Mouse (Mus musculus): ENCODE measurements at regions not wholly inside any gene's neighbourhood (a gene's known extent, or its start where the extent isn't known, plus 50 kb on each side); places are given as distances from the start of the nearest gene placed in this dataset.

DNA sequence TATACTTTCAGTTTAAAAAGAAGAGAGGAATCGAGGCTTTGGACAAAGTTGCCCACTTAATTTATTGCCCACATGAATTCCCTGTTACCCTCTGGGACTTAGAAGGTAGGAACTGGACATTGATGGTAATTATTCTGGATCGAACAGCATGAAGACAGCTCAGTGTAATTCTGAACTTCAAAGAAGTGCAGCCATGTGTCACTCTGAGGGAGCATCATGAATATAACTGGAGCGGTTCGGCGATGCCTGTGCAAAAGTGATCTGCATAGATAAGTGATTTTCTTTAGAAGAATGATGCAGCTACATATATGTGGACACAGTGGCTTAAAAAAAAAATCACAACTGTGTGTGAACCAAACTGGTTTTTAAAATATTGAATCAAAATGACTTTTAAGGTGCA lies 449.5 kb downstream of the Rapgef2 start:
- WGBS = 81% methylated on average over 5 of the region's 5 CpGs

DNA sequence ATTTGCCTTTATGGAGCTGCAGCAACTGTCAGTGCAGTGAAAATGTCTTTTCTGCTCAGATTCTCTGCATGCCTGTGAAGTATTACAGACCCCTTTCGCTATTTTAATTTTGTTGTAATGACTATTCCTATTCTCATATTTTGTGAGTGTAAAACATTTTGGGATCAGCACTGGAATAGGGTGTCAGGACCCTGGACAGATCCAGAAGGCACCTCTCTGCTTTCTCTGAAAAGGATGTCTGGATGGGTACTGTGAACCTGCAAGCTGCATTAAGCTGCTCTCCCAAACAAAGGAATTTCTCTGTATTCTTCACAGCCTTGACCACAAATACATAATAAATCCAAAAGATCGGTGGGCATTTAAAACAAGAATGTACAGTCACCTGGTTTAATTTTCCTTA lies 460.8 kb downstream of the Rapgef2 start:
- WGBS = 46% methylated on average over 2 of the region's 2 CpGs
- Histone ChIP-seq H3K4me3 (ENCODE audit: low read depth, low read length) (no peak overlapping the region), H3K27me3 (ENCODE audit: control insufficient read depth, insufficient read depth, low read length) (no peaks in the 10 kb centered on the region), H3K4me2 (replicated peaks; ENCODE audit: low read depth) (no peak overlapping the region), H3K36me3 (ENCODE audit: control insufficient read depth, insufficient read depth, low read length) (no peaks in the 10 kb centered on the region), H3K27ac (replicated peaks) (no peak overlapping the region), H3K9me3 (ENCODE audit: control insufficient read depth, low read length) (no peaks in the 10 kb centered on the region), H3K9ac (ENCODE audit: low read length) (no peak overlapping the region), H3K4me1 (replicated peaks; ENCODE audit: control insufficient read depth, insufficient read depth) (no peaks in the 10 kb centered on the region)
- no peak for DNase-seq (ENCODE audit: low spot score)
- ATAC-seq (ENCODE audit: low FRiP score, low TSS enrichment) = no peak
- TF ChIP-seq CTCF (IDR thresholded peaks at IDR 0.05; ENCODE audit: low read depth) (no peak), EP300 (optimal IDR thresholded peaks at IDR 0.05) (no peak)

More for the DNA sequence above, 449.5 kb downstream of the Rapgef2 start:
- Histone ChIP-seq H3K9me3 (ENCODE audit: control insufficient read depth, low read length) (no peaks in the 10 kb centered on the region), H3K9ac (ENCODE audit: low read length) (no peak overlapping the region), H3K36me3 (ENCODE audit: control insufficient read depth, insufficient read depth, low read length) (no peaks in the 10 kb centered on the region), H3K27ac (replicated peaks) (no peak overlapping the region), H3K27me3 (ENCODE audit: control insufficient read depth, insufficient read depth, low read length) (no peaks in the 10 kb centered on the region), H3K4me3 (ENCODE audit: low read depth, low read length) (no peak overlapping the region), H3K4me2 (replicated peaks; ENCODE audit: low read depth) (no peak overlapping the region), H3K4me1 (replicated peaks; ENCODE audit: control insufficient read depth, insufficient read depth) (no peaks in the 10 kb centered on the region)
- TF ChIP-seq EP300 (optimal IDR thresholded peaks at IDR 0.05) = no peak
- no peak for TF ChIP-seq CTCF (IDR thresholded peaks at IDR 0.05; ENCODE audit: low read depth)
- ATAC-seq (ENCODE audit: low FRiP score, low TSS enrichment) (no peak), DNase-seq (ENCODE audit: low spot score) (no peak)

DNA sequence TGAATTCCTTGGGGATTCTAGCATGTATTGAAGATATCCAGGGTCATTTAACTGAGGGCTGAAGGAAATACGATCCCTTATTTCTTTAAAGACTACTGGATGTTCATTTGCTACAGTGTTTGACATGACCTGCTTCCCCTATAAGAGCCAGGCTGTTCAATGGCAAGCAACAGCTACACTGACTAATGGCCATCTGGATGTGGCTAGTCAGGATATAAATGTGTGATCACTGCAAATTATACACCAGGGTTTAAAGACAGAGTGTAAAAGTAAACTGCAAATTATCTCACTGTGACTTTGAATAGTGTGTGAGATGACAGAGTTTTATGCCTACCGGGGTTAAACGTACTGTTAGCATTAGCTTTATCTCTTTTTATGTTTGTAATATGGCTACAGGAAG lies 473.9 kb downstream of the Rapgef2 start:
- DNase-seq (ENCODE audit: low spot score) = no peak
- Histone ChIP-seq H3K4me3 (ENCODE audit: low read depth, low read length) (no peak overlapping the region), H3K27ac (replicated peaks) (no peak overlapping the region), H3K9ac (ENCODE audit: low read length) (no peak overlapping the region), H3K36me3 (ENCODE audit: control insufficient read depth, insufficient read depth, low read length) (no peaks in the 10 kb centered on the region), H3K4me2 (replicated peaks; ENCODE audit: low read depth) (no peak overlapping the region), H3K4me1 (replicated peaks; ENCODE audit: control insufficient read depth, insufficient read depth) (no peaks in the 10 kb centered on the region), H3K9me3 (ENCODE audit: control insufficient read depth, low read length) (no peaks in the 10 kb centered on the region), H3K27me3 (ENCODE audit: control insufficient read depth, insufficient read depth, low read length) (no peaks in the 10 kb centered on the region)
- WGBS = 70% methylated on average over 3 of the region's 3 CpGs
- no peak for TF ChIP-seq EP300 (optimal IDR thresholded peaks at IDR 0.05)
- no peak for TF ChIP-seq CTCF (IDR thresholded peaks at IDR 0.05; ENCODE audit: low read depth)
- no peak for ATAC-seq (ENCODE audit: low FRiP score, low TSS enrichment)

DNA sequence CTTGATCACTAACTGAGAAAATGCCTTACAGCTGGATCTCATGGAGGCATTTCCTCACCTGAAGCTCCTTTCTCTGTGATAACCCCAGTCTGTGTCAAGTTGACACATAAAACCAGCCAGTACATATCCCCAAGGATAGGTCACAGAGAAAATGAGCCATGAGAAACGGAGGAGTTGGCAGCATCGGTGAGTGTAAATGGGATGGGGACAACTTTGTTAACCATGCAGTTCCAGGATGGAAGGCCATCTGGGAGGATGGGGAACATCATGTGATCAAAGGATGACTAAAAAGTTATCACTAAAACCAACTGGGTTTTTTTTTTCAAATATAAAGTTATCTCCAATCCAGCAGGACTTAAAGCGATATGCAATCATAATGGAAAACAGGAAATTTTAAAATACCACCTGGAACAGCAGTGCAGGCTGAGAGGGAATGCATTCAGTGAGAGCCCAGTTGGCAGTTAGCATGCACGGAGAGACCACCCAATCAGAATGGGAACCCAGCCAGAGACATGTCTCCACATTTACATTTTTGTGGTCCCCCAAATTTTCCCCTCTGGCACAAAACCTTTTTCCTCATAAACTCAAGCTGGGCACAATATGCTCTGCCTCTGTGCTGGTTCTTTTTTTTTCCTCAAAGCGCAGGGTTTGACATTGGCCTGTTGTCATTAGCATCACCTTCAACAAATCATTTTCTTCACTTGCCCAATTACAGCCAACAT lies 475.7 kb downstream of the Rapgef2 start:
- H3K9ac ChIP-seq (ENCODE audit: low read length) = no peak overlapping the region
- no peaks in the 10 kb centered on the region for H3K9me3 ChIP-seq (ENCODE audit: control insufficient read depth, low read length)
- no peak for ATAC-seq (ENCODE audit: low FRiP score, low TSS enrichment)
- no peaks in the 10 kb centered on the region for H3K36me3 ChIP-seq (ENCODE audit: control insufficient read depth, insufficient read depth, low read length)
- WGBS = 82% methylated on average over 5 of the region's 5 CpGs
- TF ChIP-seq CTCF (IDR thresholded peaks at IDR 0.05; ENCODE audit: low read depth) = no peak
- TF ChIP-seq EP300 (optimal IDR thresholded peaks at IDR 0.05) = no peak
- H3K4me3 ChIP-seq (ENCODE audit: low read depth, low read length) = no peak overlapping the region
- H3K4me2 ChIP-seq (replicated peaks; ENCODE audit: low read depth) = no peak overlapping the region
- DNase-seq (ENCODE audit: low spot score) = no peak
- H3K27me3 ChIP-seq (ENCODE audit: control insufficient read depth, insufficient read depth, low read length) = no peaks in the 10 kb centered on the region
- H3K27ac ChIP-seq (replicated peaks) = no peak overlapping the region
- H3K4me1 ChIP-seq (replicated peaks; ENCODE audit: control insufficient read depth, insufficient read depth) = no peaks in the 10 kb centered on the region

DNA sequence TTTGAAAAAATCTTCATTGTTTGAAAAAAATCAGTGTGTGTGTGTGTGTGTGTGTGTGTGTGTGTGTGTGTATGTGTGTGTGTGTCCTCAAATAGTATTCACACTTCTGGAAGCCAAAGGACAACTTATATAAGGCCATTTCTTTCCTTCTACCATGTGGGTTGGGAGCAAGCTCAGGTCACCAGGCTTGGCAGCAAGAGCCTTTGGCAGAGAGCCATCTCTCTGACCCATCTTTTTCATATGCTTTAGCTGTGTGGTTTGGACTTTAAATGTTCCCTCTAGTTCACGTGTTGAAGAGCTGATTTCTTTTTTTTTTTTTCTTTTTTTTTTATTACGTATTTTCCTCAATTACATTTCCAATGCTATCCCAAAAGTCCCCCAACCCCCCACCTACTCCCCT lies 483.1 kb downstream of the Rapgef2 start:
- no peak for DNase-seq (ENCODE audit: low spot score)
- Histone ChIP-seq H3K4me1 (replicated peaks; ENCODE audit: control insufficient read depth, insufficient read depth) (no peaks in the 10 kb centered on the region), H3K27ac (replicated peaks) (no peak overlapping the region), H3K4me2 (replicated peaks; ENCODE audit: low read depth) (no peak overlapping the region), H3K27me3 (ENCODE audit: control insufficient read depth, insufficient read depth, low read length) (no peaks in the 10 kb centered on the region), H3K9ac (ENCODE audit: low read length) (no peak overlapping the region), H3K9me3 (ENCODE audit: control insufficient read depth, low read length) (no peaks in the 10 kb centered on the region), H3K36me3 (ENCODE audit: control insufficient read depth, insufficient read depth, low read length) (no peaks in the 10 kb centered on the region), H3K4me3 (ENCODE audit: low read depth, low read length) (no peak overlapping the region)
- no peak for TF ChIP-seq CTCF (IDR thresholded peaks at IDR 0.05; ENCODE audit: low read depth)
- WGBS = 54% methylated on average over 2 of the region's 2 CpGs
- ATAC-seq (ENCODE audit: low FRiP score, low TSS enrichment) = no peak

DNA sequence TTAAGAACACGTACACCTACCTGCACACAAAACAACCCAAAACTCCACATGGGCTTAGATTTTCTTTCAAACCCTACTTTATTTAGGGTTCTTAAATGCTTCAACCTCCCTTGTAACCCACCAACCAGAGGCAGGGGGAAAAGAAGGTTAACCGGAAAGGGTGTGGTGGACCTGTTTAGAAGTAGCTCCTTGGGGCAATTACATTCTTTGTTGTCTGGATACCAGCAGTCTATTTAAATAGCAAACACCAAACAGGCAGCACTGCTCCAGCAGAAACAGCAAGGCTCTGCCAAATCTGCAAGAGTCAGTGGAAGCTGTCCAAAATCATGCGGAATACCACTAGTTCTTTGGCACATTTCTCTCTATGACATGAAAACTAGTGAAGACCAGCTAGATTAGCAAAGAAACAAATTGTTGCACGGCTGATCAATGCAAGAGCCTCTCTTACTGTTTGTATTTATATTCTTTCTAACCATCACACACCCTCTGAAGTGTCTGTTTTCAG lies 490.3 kb downstream of the Rapgef2 start:
- H3K9me3 ChIP-seq (ENCODE audit: control insufficient read depth, low read length) = no peaks in the 10 kb centered on the region
- TF ChIP-seq CTCF (IDR thresholded peaks at IDR 0.05; ENCODE audit: low read depth) (no peak), EP300 (optimal IDR thresholded peaks at IDR 0.05) (no peak)
- H3K4me1 ChIP-seq (replicated peaks; ENCODE audit: control insufficient read depth, insufficient read depth) = no peaks in the 10 kb centered on the region
- no peak for DNase-seq (ENCODE audit: low spot score)
- no peak overlapping the region for H3K4me2 ChIP-seq (replicated peaks; ENCODE audit: low read depth)
- WGBS = 82% methylated on average over 4 of the region's 4 CpGs
- H3K27me3 ChIP-seq (ENCODE audit: control insufficient read depth, insufficient read depth, low read length) = no peaks in the 10 kb centered on the region
- H3K4me3 ChIP-seq (ENCODE audit: low read depth, low read length) = no peak overlapping the region
- no peaks in the 10 kb centered on the region for H3K36me3 ChIP-seq (ENCODE audit: control insufficient read depth, insufficient read depth, low read length)
- H3K27ac ChIP-seq (replicated peaks) = no peak overlapping the region
- no peak overlapping the region for H3K9ac ChIP-seq (ENCODE audit: low read length)
- no peak for ATAC-seq (ENCODE audit: low FRiP score, low TSS enrichment)

All from stomach, postnatal 0 days (tissue).